Mouse (Mus musculus): ENCODE measurements around the gene Dock2. TPM values are rescaled to one million over a fixed set of nuclear protein-coding genes. Genes with fewer than 3 reads are reported as not detected.

Dock2 gene
- polyA plus RNA-seq, 1 experiment from 2014 or later: 3.9 TPM

- Histone ChIP-seq H3K4me3 (ENCODE audit: low read depth, low read length) (no peak within 1 kb of the TSS), H3K9ac (replicated peaks) (no peak within 1 kb of the TSS), H3K36me3 (replicated peaks; ENCODE audit: insufficient read depth, low read length) (0 out of 2 replicates have a peak, but pooled peaks cover 3% of the 10 kb centered on the region), H3K4me1 (ENCODE audit: insufficient read depth) (no peaks in the 10 kb centered on the region), H3K9me3 (ENCODE audit: low read length) (no peaks in the 10 kb centered on the region), H3K27me3 (ENCODE audit: insufficient read depth, low read length) (no peaks in the 10 kb centered on the region), H3K27ac (ENCODE audit: low read depth) (no peak within 1 kb of the TSS), H3K4me2 (ENCODE audit: low read depth, low read length) (no peak within 1 kb of the TSS)
- no peak for DNase-seq
- 36% methylated on average over 13 of the region's 13 CpGs for WGBS (ENCODE audit: insufficient replicate concordance)
- peak; percentile 60 for TF ChIP-seq CTCF (IDR thresholded peaks at IDR 0.05; ENCODE audit: low read depth)
- TF ChIP-seq EP300 (IDR thresholded peaks at IDR 0.05; ENCODE audit: low read depth): no peak
- no peak for ATAC-seq
These were observed 468.9 kb downstream of the Dock2 start, which contains the start of gene Fam196b for GRCm38 (mm10) chr11:34314534-34315379. TSS of gene Fam196b (plus strand) at chr11:34314822.

- H3K27ac ChIP-seq (ENCODE audit: low read depth): no peak overlapping the region
- ATAC-seq: no peak
- no peaks in the 10 kb centered on the region for H3K27me3 ChIP-seq (ENCODE audit: insufficient read depth, low read length)
- H3K4me3 ChIP-seq (ENCODE audit: low read depth, low read length): no peak overlapping the region
- 56% methylated on average over 7 of the region's 7 CpGs for WGBS (ENCODE audit: insufficient replicate concordance)
- H3K9me3 ChIP-seq (ENCODE audit: low read length): no peaks in the 10 kb centered on the region
- no peak overlapping the region for H3K4me2 ChIP-seq (ENCODE audit: low read depth, low read length)
- H3K9ac ChIP-seq (replicated peaks): no peak overlapping the region
- 0 out of 2 replicates have a peak, but pooled peaks cover 3% of the 10 kb centered on the region for H3K36me3 ChIP-seq (replicated peaks; ENCODE audit: insufficient read depth, low read length)
- DNase-seq: no peak
- no peaks in the 10 kb centered on the region for H3K4me1 ChIP-seq (ENCODE audit: insufficient read depth)
- no peak for TF ChIP-seq CTCF (IDR thresholded peaks at IDR 0.05; ENCODE audit: low read depth)
- no peak for TF ChIP-seq EP300 (IDR thresholded peaks at IDR 0.05; ENCODE audit: low read depth)
These were observed 471.5 kb downstream of the Dock2 start for GRCm38 (mm10) chr11:34312208-34312607.

GRCm38 (mm10) chr11:34311717-34312116, 472.0 kb downstream of the Dock2 start:
- TF ChIP-seq EP300 (IDR thresholded peaks at IDR 0.05; ENCODE audit: low read depth): no peak
- no peak for TF ChIP-seq CTCF (IDR thresholded peaks at IDR 0.05; ENCODE audit: low read depth)
- ATAC-seq (no peak), DNase-seq (no peak)
- Histone ChIP-seq H3K36me3 (replicated peaks; ENCODE audit: insufficient read depth, low read length) (0 out of 2 replicates have a peak, but pooled peaks cover 3% of the 10 kb centered on the region), H3K27me3 (ENCODE audit: insufficient read depth, low read length) (no peaks in the 10 kb centered on the region), H3K4me1 (ENCODE audit: insufficient read depth) (no peaks in the 10 kb centered on the region), H3K9ac (replicated peaks) (no peak overlapping the region), H3K9me3 (ENCODE audit: low read length) (no peaks in the 10 kb centered on the region), H3K4me3 (ENCODE audit: low read depth, low read length) (no peak overlapping the region), H3K27ac (ENCODE audit: low read depth) (no peak overlapping the region), H3K4me2 (ENCODE audit: low read depth, low read length) (no peak overlapping the region)
- WGBS (ENCODE audit: insufficient replicate concordance): 57% methylated on average over 5 of the region's 5 CpGs

- no peak overlapping the region for H3K27ac ChIP-seq (ENCODE audit: low read depth)
- no peak for ATAC-seq
- H3K4me2 ChIP-seq (ENCODE audit: low read depth, low read length): no peak overlapping the region
- no peaks in the 10 kb centered on the region for H3K4me1 ChIP-seq (ENCODE audit: insufficient read depth)
- H3K4me3 ChIP-seq (ENCODE audit: low read depth, low read length): no peak overlapping the region
- 49% methylated on average over 2 of the region's 2 CpGs for WGBS (ENCODE audit: insufficient replicate concordance)
- no peaks in the 10 kb centered on the region for H3K9me3 ChIP-seq (ENCODE audit: low read length)
- no peak overlapping the region for H3K9ac ChIP-seq (replicated peaks)
- no peaks in the 10 kb centered on the region for H3K27me3 ChIP-seq (ENCODE audit: insufficient read depth, low read length)
- DNase-seq: no peak
- no peak for TF ChIP-seq EP300 (IDR thresholded peaks at IDR 0.05; ENCODE audit: low read depth)
- TF ChIP-seq CTCF (IDR thresholded peaks at IDR 0.05; ENCODE audit: low read depth): no peak
- 0 out of 2 replicates have a peak, but pooled peaks cover 3% of the 10 kb centered on the region for H3K36me3 ChIP-seq (replicated peaks; ENCODE audit: insufficient read depth, low read length)
These were observed 474.3 kb downstream of the Dock2 start for GRCm38 (mm10) chr11:34309360-34309759.

- no peaks in the 10 kb centered on the region for H3K27me3 ChIP-seq (ENCODE audit: insufficient read depth, low read length)
- H3K4me2 ChIP-seq (ENCODE audit: low read depth, low read length): no peak overlapping the region
- DNase-seq (no peak), ATAC-seq (no peak)
- H3K9me3 ChIP-seq (ENCODE audit: low read length): no peaks in the 10 kb centered on the region
- TF ChIP-seq CTCF (IDR thresholded peaks at IDR 0.05; ENCODE audit: low read depth): no peak
- no peak for TF ChIP-seq EP300 (IDR thresholded peaks at IDR 0.05; ENCODE audit: low read depth)
- H3K4me3 ChIP-seq (ENCODE audit: low read depth, low read length): no peak overlapping the region
- no peaks in the 10 kb centered on the region for H3K4me1 ChIP-seq (ENCODE audit: insufficient read depth)
- H3K27ac ChIP-seq (ENCODE audit: low read depth): no peak overlapping the region
- WGBS (ENCODE audit: insufficient replicate concordance): 82% methylated on average over 3 of the region's 3 CpGs
- no peak overlapping the region for H3K9ac ChIP-seq (replicated peaks)
- 0 out of 2 replicates have a peak, but pooled peaks cover 3% of the 10 kb centered on the region for H3K36me3 ChIP-seq (replicated peaks; ENCODE audit: insufficient read depth, low read length)
These were observed 475.0 kb downstream of the Dock2 start for GRCm38 (mm10) chr11:34308731-34309130.

- Histone ChIP-seq H3K4me2 (ENCODE audit: low read depth, low read length) (no peak overlapping the region), H3K9ac (replicated peaks) (no peak overlapping the region), H3K27ac (ENCODE audit: low read depth) (no peak overlapping the region), H3K27me3 (ENCODE audit: insufficient read depth, low read length) (no peaks in the 10 kb centered on the region), H3K4me3 (ENCODE audit: low read depth, low read length) (no peak overlapping the region), H3K36me3 (replicated peaks; ENCODE audit: insufficient read depth, low read length) (0 out of 2 replicates have a peak, but pooled peaks cover 3% of the 10 kb centered on the region), H3K4me1 (ENCODE audit: insufficient read depth) (no peaks in the 10 kb centered on the region), H3K9me3 (ENCODE audit: low read length) (no peaks in the 10 kb centered on the region)
- 66% methylated on average over 3 of the region's 3 CpGs for WGBS (ENCODE audit: insufficient replicate concordance)
- DNase-seq (no peak), ATAC-seq (no peak)
- TF ChIP-seq CTCF (IDR thresholded peaks at IDR 0.05; ENCODE audit: low read depth) (no peak), EP300 (IDR thresholded peaks at IDR 0.05; ENCODE audit: low read depth) (no peak)
These were observed 477.5 kb downstream of the Dock2 start for GRCm38 (mm10) chr11:34306231-34306630.

Measured in liver, postnatal 0 days (tissue).